Mouse (Mus musculus): ENCODE results near the gene Sestd1.

DNA sequence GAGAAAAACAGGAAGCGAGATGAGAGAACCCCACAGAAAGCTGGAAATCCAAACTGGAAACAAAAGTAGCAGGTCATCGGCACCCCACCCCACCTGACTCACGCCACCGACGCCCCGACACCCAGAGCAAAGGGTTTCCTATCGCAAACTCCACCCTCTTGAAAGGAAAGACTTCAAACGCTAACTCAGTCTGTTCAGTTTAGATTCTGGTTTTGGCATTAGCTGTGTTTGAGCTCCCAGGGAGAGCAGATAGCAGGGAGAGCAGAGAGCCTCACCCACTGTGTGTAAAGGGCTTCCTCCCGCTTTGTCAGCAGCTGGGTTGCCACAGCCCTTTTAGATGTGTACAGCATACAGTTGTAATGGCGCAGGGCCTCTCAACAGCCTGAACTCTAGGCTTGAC lies 104.0 kb downstream of the Sestd1 start:
- TF ChIP-seq CTCF (IDR thresholded peaks at IDR 0.05; ENCODE audit: control insufficient read depth, insufficient read depth, insufficient read length) (no peak), MAX (IDR thresholded peaks at IDR 0.05) (no peak), FOSL1 (IDR thresholded peaks at IDR 0.05; ENCODE audit: insufficient read depth, low read length, poor library complexity, severe bottlenecking) (no peak), MYOG (IDR thresholded peaks at IDR 0.05; ENCODE audit: control insufficient read depth, extremely low read depth, insufficient read length) (no peak), USF1 (IDR thresholded peaks at IDR 0.05; ENCODE audit: low read depth) (no peak), CEBPB (IDR thresholded peaks at IDR 0.05; ENCODE audit: low read depth) (no peak), MYOD1 (IDR thresholded peaks at IDR 0.05; ENCODE audit: control insufficient read depth, insufficient read length, low read depth) (no peak)

Data from C2C12 (cell line).